Mouse (Mus musculus): ENCODE results near the gene Bax. TPM values are rescaled to one million over a fixed set of nuclear protein-coding genes. Genes with fewer than 3 reads are reported as not detected.

The Bax gene
- total RNA-seq (2014; fragmentation: Nextera tagmentation): 39.3 and 51.9 TPM in 2 replicates
- 28.7 and 34.2 TPM in 2 replicates for total RNA-seq (2017)

DNA sequence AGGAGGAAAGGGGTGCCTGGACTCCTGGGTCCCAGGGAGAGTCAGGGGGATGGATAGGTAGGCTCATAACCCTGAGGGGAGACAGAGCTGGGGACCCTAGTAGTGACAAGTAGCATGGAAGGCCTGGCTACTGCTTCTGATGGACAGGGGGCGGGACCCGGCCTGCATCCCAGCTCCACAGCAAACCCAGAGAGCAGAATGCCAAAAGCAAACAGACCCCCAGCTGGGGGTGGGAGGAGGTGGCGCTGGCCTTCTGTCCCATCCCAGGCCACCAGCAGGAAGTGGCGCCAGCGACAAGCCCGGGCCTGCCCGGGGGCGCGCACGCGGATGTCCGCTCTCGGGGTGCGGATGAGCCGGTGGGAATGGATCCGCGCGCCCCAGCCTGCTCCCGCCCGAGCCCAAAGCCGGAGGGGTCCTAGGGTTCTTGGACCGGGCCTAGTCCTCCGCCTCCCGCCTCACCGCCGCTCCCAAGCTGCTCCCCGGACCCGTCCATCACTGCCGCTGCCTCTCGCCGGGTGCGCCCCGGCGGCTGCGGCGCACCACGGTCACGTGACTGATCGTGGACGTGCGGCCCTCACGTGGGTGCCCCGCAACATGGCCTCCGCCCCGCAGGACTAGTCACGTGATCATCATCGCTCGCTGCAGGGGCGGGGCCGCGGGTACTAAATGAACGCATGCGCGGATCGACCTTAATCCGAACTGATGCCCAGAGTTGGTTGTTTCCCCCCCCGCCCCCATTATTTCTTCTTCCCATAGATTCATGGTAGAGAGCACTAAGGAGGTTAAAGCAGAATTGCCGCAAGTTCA, at the start of gene Bax:
TSS of gene Bax (minus strand) at position 616 of the 807 bp plus-strand sequence.
- peak; percentile 81 for ATAC-seq (replicated peaks; ENCODE audit: poor library complexity, severe bottlenecking)

GRCm38 (mm10) chr7:45515436-45515835, 48.7 kb upstream of the Bax start:
- peak; percentile 50 for ATAC-seq (replicated peaks; ENCODE audit: poor library complexity, severe bottlenecking)

- ATAC-seq (replicated peaks; ENCODE audit: poor library complexity, severe bottlenecking): no peak
These were observed 47.7 kb upstream of the Bax start for GRCm38 (mm10) chr7:45514411-45514810.

- peak; percentile 90 for ATAC-seq (replicated peaks; ENCODE audit: poor library complexity, severe bottlenecking)
These were observed 43.5 kb upstream of the Bax start, which contains the start of gene Nucb1 for GRCm38 (mm10) chr7:45509912-45510787. Gene Nucb1, minus strand, starts transcription at chr7:45510406.

DNA sequence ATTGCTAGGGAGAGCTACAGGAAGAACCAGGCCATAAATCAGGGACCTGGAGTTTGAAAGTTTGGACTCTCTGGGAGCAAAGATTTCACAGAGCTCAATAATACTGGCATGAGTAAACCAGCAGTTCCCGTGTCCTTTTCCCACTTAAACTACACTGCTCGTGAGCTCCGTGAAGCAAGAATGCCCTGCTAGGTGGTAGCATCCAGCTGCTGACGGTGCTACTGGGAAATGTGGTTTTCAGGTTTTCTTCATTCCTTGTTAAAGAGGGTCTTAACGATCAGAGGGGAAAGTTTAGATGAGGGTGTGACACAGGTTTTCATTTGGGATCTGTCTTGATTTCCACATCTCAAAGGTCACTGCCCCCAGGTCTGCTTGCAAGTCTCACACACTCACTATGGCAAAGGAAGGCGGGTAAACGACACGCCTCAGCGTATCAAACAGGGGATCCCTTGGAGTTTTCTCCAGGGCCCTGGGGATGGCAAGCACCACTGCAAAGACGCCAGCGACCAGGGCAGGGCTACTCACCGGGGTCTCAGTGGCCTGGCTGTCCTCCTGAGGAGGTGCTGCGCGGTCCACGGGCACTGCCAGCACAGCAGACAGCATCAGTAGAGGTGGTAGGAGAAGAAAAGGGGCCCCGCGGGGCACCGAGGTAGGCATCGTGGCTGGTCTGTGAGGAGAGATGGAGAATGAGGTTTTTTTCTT, 42.6 kb upstream of the Bax start:
- ATAC-seq (replicated peaks; ENCODE audit: poor library complexity, severe bottlenecking): no peak

GRCm38 (mm10) chr7:45508561-45508960, 41.9 kb upstream of the Bax start:
- ATAC-seq (replicated peaks; ENCODE audit: poor library complexity, severe bottlenecking): peak; percentile 26

GRCm38 (mm10) chr7:45507583-45507982, 40.9 kb upstream of the Bax start:
- no peak for ATAC-seq (replicated peaks; ENCODE audit: poor library complexity, severe bottlenecking)

GRCm38 (mm10) chr7:45498427-45498826, 31.7 kb upstream of the Bax start:
- ATAC-seq (replicated peaks; ENCODE audit: poor library complexity, severe bottlenecking): no peak

DNA sequence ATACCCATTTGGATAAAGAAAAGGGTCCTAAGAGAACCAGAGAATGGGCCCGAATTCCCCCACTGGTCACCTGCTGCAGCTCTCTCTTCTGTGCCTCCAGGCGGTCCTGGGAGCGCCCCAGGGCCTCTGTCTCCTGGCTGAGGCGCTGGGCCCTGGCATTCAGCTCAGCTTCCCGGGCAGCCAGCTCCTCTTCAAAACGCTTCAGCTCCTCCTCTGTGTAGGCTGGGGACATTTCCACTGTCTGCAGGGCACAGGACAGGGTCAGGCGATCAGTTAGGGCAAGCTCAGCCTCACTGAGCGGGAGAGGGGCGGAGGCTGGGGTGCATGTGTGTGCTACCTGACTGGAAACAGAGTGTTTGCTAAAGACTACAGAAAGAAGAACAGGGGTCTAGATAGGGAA, 27.9 kb upstream of the Bax start:
- ATAC-seq (replicated peaks; ENCODE audit: poor library complexity, severe bottlenecking): no peak

DNA sequence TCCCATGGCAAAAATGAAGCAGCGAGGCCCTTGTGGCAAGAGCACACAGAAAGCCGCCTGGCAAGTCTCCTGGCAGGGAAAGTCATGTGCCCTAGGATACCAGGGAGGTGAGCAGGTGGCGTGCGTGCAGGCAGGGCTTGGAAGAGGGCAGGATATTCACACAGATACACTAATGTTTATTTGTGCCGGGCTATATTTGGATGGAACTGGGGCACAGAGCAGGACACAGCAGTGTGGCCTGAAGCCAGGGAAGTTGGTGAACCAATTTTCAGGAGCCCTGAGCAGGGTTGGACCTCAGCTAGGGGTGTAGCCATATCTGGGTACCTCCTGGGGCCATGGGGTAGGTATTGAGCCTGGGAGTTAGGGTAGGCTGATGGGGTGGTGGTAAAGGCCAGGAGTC, 26.3 kb upstream of the Bax start:
- no peak for ATAC-seq (replicated peaks; ENCODE audit: poor library complexity, severe bottlenecking)

- no peak for ATAC-seq (replicated peaks; ENCODE audit: poor library complexity, severe bottlenecking)
These were observed 25.6 kb upstream of the Bax start for GRCm38 (mm10) chr7:45492225-45492844.

DNA sequence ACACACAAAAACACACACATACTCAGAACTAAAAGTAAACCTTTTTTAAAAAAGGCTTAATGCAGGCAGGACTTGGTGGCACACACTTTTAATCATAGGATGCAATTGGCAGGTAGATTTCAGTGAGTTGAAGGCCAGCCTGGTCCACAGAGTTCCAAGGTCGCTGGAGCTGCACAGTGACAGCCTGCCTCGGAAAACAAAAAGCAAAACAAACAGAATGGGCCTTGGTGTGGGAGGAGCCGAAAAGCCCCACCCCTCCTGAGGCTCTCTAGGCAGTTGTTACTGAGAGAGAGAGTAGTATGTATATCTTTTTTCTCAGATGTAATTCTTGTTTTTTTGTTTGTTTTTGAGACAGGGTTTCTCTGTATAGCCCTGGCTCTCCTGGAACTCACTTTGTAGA, 24.6 kb upstream of the Bax start:
- no peak for ATAC-seq (replicated peaks; ENCODE audit: poor library complexity, severe bottlenecking)

DNA sequence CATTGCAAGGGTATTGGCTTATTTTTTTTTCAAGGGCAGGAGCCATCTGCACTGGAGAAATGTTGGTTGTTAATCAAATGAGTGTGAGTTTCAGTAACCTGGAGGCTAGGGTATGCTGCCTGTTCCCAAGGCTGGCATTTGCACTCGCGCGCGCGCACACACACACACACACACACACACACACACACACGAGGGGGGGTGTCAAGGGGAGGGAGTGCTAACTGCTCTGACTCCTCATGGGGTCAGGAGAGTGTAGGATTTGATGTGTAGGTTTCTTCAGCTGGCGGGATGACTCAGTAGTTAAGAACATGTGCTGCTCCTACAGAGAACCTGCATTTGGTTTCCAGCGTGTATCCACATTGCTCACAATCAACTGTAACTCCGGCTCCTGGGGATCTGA, 24.1 kb upstream of the Bax start:
- 0 out of 2 replicates have a peak, but pooled peaks have one; percentile 16 for ATAC-seq (replicated peaks; ENCODE audit: poor library complexity, severe bottlenecking)

- ATAC-seq (replicated peaks; ENCODE audit: poor library complexity, severe bottlenecking): no peak
These were observed 22.9 kb upstream of the Bax start for GRCm38 (mm10) chr7:45489578-45489977.

GRCm38 (mm10) chr7:45488293-45489204, 21.9 kb upstream of the Bax start, which contains the start of gene Dhdh:
Gene Dhdh, minus strand, starts transcription at chr7:45488805.
- ATAC-seq (replicated peaks; ENCODE audit: poor library complexity, severe bottlenecking): peak; percentile 96

DNA sequence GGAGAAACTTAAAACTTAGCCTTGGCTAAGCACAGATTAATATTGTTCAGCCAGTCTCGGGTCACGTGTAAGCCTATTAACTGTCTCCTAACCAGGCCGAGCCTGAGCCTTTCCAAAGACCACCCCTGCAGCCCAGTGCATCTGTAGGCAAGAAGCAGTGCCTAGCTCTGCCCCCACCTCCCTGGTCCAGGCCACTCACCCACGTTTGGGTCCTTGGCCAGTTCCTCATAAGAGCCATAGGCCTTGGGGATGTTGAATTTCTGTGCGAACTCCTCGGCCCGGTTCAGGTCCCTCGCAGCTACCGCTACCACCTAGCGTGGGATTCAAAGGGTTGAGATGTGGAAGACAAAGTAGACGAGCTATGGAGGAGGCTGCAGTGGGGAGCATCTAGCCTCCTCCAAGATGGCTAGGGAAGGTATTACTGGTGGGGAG, 21.2 kb upstream of the Bax start:
- ATAC-seq (replicated peaks; ENCODE audit: poor library complexity, severe bottlenecking): no peak

- no peak for ATAC-seq (replicated peaks; ENCODE audit: poor library complexity, severe bottlenecking)
These were observed 20.2 kb upstream of the Bax start, which contains the start of gene Gm45808 for GRCm38 (mm10) chr7:45486761-45487415. Gene Gm45808, minus strand, starts transcription at chr7:45486811.

GRCm38 (mm10) chr7:45486158-45486557, 19.5 kb upstream of the Bax start:
- no peak for ATAC-seq (replicated peaks; ENCODE audit: poor library complexity, severe bottlenecking)

All from granulocyte monocyte progenitor cell, adult 5-6 weeks (primary cell).